8 mouse cellular contexts compared by ENCODE assay signal in the genomic region with DNA sequence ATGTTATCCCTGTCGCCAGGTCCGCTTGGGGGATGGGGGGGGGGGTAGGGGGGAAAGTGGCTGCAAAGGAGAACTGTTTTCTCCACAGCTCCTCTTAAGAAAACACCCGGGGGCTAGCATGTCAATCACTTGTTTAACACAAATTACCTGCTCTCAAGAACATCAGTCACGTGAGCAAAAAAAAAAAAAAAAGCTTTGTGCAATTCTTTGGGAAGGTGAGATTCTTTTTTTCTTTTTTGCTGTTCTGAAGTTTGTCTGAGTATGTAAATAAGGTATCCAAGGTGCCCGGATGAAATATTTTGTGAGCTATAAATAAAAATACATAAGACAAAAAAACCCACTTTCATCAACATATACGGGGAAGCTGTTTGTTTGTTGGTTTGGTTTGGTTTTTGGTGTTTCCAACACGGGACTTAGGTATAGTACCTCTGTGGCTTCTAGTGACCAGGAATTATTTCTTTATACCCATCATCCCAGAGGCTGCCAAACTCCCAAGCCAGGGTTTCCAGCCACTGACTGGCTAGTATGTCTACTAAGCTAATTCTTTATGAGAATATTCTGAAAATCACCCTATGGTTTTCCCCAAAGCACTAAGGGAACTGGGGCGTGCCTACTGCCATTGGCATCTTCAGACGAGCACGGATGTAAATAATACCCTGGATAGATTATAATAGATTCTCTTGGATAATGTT. TPM values are rescaled to one million over a fixed set of nuclear protein-coding genes. Genes with fewer than 3 reads are reported as not detected.
DNase-seq lines count a peak whose midpoint lies in the region; ATAC-seq and TF ChIP-seq lines count a peak whose summit lies in the region.

No protein-coding gene starts in this region.

- 31% methylated on average over 10 of the region's 10 CpGs for WGBS in kidney, adult 2 months
- WGBS in hindbrain, embryonic 12.5 days = 29% methylated on average over 10 of the region's 10 CpGs
- 29% methylated on average over 10 of the region's 10 CpGs for WGBS in midbrain, embryonic 12.5 days

- H3K27ac ChIP-seq in kidney, adult 2 months (ENCODE audit: insufficient read depth, low read depth, low read length) = peak overlapping the region; percentile 99
- peak overlapping the region; percentile 92 for H3K27ac ChIP-seq in bone marrow macrophage, adult 2 months (ENCODE audit: insufficient read depth, low read depth, low read length)
- peak overlapping the region; percentile 99 for H3K27ac ChIP-seq in hindbrain, embryonic 12.5 days
- H3K27ac ChIP-seq in midbrain, embryonic 12.5 days (replicated peaks) = peak overlapping the region; percentile 99

- no peaks in the 10 kb centered on the region for H3K27me3 ChIP-seq in kidney, adult 2 months (replicated peaks; ENCODE audit: control insufficient read depth, insufficient read depth, low read length)
- no peaks in the 10 kb centered on the region for H3K27me3 ChIP-seq in hindbrain, embryonic 12.5 days
- no peaks in the 10 kb centered on the region for H3K27me3 ChIP-seq in midbrain, embryonic 12.5 days

- no peaks in the 10 kb centered on the region for H3K36me3 ChIP-seq in kidney, adult 2 months (ENCODE audit: control insufficient read depth, insufficient read depth, low read length)
- no peaks in the 10 kb centered on the region for H3K36me3 ChIP-seq in hindbrain, embryonic 12.5 days
- no peaks in the 10 kb centered on the region for H3K36me3 ChIP-seq in midbrain, embryonic 12.5 days

- H3K9me3 ChIP-seq in hindbrain, embryonic 12.5 days (replicated peaks) = 0 out of 2 replicates have a peak, but pooled peaks cover 5% of the 10 kb centered on the region
- peaks cover 7% of the 10 kb centered on the region; the same call in 1 of the 2 replicates for H3K9me3 ChIP-seq in midbrain, embryonic 12.5 days

- H3K4me3 ChIP-seq in kidney, adult 2 months (ENCODE audit: insufficient read depth, low read depth, low read length) = peak overlapping the region; percentile 97
- H3K4me3 ChIP-seq in bone marrow macrophage, adult 2 months (ENCODE audit: insufficient read depth, low read length) = peak overlapping the region; percentile 67
- H3K4me3 ChIP-seq in hindbrain, embryonic 12.5 days = peak overlapping the region; percentile 72
- H3K4me3 ChIP-seq in midbrain, embryonic 12.5 days = peak overlapping the region; percentile 80

- DNase-seq in kidney, adult 2 months = no peak
- no peak for DNase-seq in kidney, postnatal 14 days
- no peak for DNase-seq in layer of hippocampus, adult 9-11 months
- DNase-seq in urinary bladder, postnatal 4 days (ENCODE audit: low spot score in 2 of 2) = no peak

- TF ChIP-seq CTCF in kidney, adult 2 months (conservative IDR thresholded peaks at IDR 0.05; ENCODE audit: insufficient read depth, insufficient read length, low read depth, low read length) = no peak
- no peak for TF ChIP-seq CTCF in bone marrow macrophage, adult 2 months (IDR thresholded peaks at IDR 0.05; ENCODE audit: low read depth, low read length)

- no peak for ATAC-seq in hindbrain, embryonic 12.5 days (ENCODE audit: low FRiP score)
- no peak for ATAC-seq in midbrain, embryonic 12.5 days (ENCODE audit: low FRiP score, low read depth)
- no peak for ATAC-seq in erythroid progenitor cell, adult 5-6 weeks (replicated peaks; ENCODE audit: low FRiP score, poor library complexity, severe bottlenecking)

- no peak for TF ChIP-seq POLR2A in kidney, adult 2 months (IDR thresholded peaks at IDR 0.05; ENCODE audit: low read depth, low read length)
- TF ChIP-seq POLR2A in bone marrow macrophage, adult 2 months (IDR thresholded peaks at IDR 0.05; ENCODE audit: borderline replicate concordance, low read depth, low read length) = no peak

- peak overlapping the region; percentile 89 for H3K9ac ChIP-seq in hindbrain, embryonic 12.5 days
- peak overlapping the region; percentile 91 for H3K9ac ChIP-seq in midbrain, embryonic 12.5 days (replicated peaks)

- H3K4me1 ChIP-seq in kidney, adult 2 months (ENCODE audit: control insufficient read depth, insufficient read depth, low read length) = no peaks in the 10 kb centered on the region
- H3K4me1 ChIP-seq in bone marrow macrophage, adult 2 months (ENCODE audit: control insufficient read depth, insufficient read depth, low read length) = peaks cover 8% of the 10 kb centered on the region
- peaks cover 11% of the 10 kb centered on the region for H3K4me1 ChIP-seq in hindbrain, embryonic 12.5 days
- peaks cover 23% of the 10 kb centered on the region for H3K4me1 ChIP-seq in midbrain, embryonic 12.5 days

- peak overlapping the region; percentile 98 for H3K4me2 ChIP-seq in hindbrain, embryonic 12.5 days (replicated peaks)
- H3K4me2 ChIP-seq in midbrain, embryonic 12.5 days (replicated peaks) = peak overlapping the region; percentile 92

RNA-seq across cellular contexts. Expression of a gene that starts 1.3 kb away (rescaled TPM):
- polyA plus RNA-seq in kidney, adult 2 months (2012; rRNA removed) = 28.2 and 32.8 TPM in 2 replicates
- 73.4 and 77.6 TPM in 2 replicates for polyA plus RNA-seq in bone marrow macrophage, adult 2 months (2012; ENCODE audit: insufficient read depth, insufficient read length, missing spikeins)
- 87.6 and 88.4 TPM in 2 replicates for polyA plus RNA-seq in hindbrain, embryonic 12.5 days (2016; fragmentation: Nextera tagmentation; extraction: Ambion mirVana)
- polyA plus RNA-seq in midbrain, embryonic 12.5 days (2016; fragmentation: Nextera tagmentation; extraction: Ambion mirVana) = 91.7 and 96.6 TPM in 2 replicates
- 34.4 and 43.6 TPM in 2 replicates for total RNA-seq in erythroid progenitor cell, adult 5-6 weeks (2015; ENCODE audit: low replicate concordance)
- total RNA-seq in erythroid progenitor cell, adult 5-6 weeks (2017; ENCODE audit: low replicate concordance) = 14.7 and 40.8 TPM in 2 replicates
